Comparison of ENCODE assay signal across 9 mouse cellular contexts in genomic region chr10:120377327-120377752, GRCm38 (mm10).
DNase-seq lines count a peak whose midpoint lies in the region; ATAC-seq lines count a peak whose summit lies in the region.
"Had no signal": no experiment of that assay in that cellular context is flagged by ENCODE, and none has a peak within 500 bp of the region (broad histone marks: within the 10 kb centered on the region; RNA-seq: fewer than 3 reads in every experiment).

No protein-coding gene starts in this region.

- H3K9me3 ChIP-seq in lung, embryonic 16.5 days (ENCODE audit: control insufficient read depth, low read length): no peaks in the 10 kb centered on the region

- H3K4me3 ChIP-seq in lung, embryonic 16.5 days (ENCODE audit: low read length): 0 out of 2 replicates have a peak overlapping the region, but pooled peaks have one; percentile 4

- intact Hi-C loops in heart, postnatal 25 days (cut with DNase I): no loop called here

- ATAC-seq in frontal cortex, adult (ENCODE audit: low TSS enrichment): peak; percentile 69
- peak; percentile 93 for ATAC-seq in lung, embryonic 16.5 days (ENCODE audit: low read depth)

- H3K27ac ChIP-seq in lung, embryonic 16.5 days (ENCODE audit: low read length): peak overlapping the region; percentile 6; the same call in 1 of the 2 replicates
- H3K27ac ChIP-seq: liver, embryonic 14.5 days had no signal

- no peaks in the 10 kb centered on the region for H3K36me3 ChIP-seq in lung, embryonic 16.5 days (ENCODE audit: control insufficient read depth, insufficient read depth, low read length)

- H3K4me2 ChIP-seq in lung, embryonic 16.5 days (ENCODE audit: low read depth, low read length): peak overlapping the region; percentile 54

- DNase-seq in ZHBTc4 (ENCODE audit: low read depth, low spot score): peak; percentile 44
- DNase-seq in cerebellum, adult 8-10 months: peak; percentile 34
- peak; percentile 45 for DNase-seq in heart, postnatal 25 days (ENCODE audit: low spot score)
- DNase-seq in layer of hippocampus, adult 11-12 months (ENCODE audit: low spot score): peak; percentile 73
- DNase-seq in retina, postnatal 1 day: peak; percentile 95
- no peak for DNase-seq in c-Kit-positive CD71-positive TER-119-positive erythroid progenitor cells, embryonic 14.5 days (ENCODE audit: low spot score)

- H3K9ac ChIP-seq in lung, embryonic 16.5 days (ENCODE audit: low read length): no peak overlapping the region
- H3K9ac ChIP-seq: liver, embryonic 14.5 days had no signal

- no peaks in the 10 kb centered on the region for H3K27me3 ChIP-seq in lung, embryonic 16.5 days (ENCODE audit: control insufficient read depth, insufficient read depth, low read depth, low read length)

- 3% methylated on average over 19 of the region's 19 CpGs for WGBS in lung, embryonic 16.5 days

- peaks cover 13% of the 10 kb centered on the region for H3K4me1 ChIP-seq in lung, embryonic 16.5 days (replicated peaks; ENCODE audit: control insufficient read depth, insufficient read depth, low read length)
